Mouse (Mus musculus) adrenal gland, postnatal 4 days (tissue): Measurements from ENCODE around the gene Stat5a. TPM values are rescaled to one million over a fixed set of nuclear protein-coding genes. Genes with fewer than 3 reads are reported as not detected.

Experiments
- total RNA-seq, 2 experiments: library from RNA; stranded (reverse); gene quantifications; 2 replicates each; pipeline ENCODE4 v1.2.3; 2021

Gene Stat5a
- total RNA-seq, 2 experiments from 2014 or later: 34.1 to 42.1 TPM

Other genes with a start within 250 kb of the Stat5a start
- gene Nkiras2, start 240.1 kb upstream of the Stat5a start, total RNA-seq: 10 to 100 TPM; 49.5 to 50.0 TPM
- 100 to 1,000 TPM; 296 to 306 TPM for gene Dnajc7, start 239.2 kb upstream of the Stat5a start, total RNA-seq
- under 1 TPM; 0.59 to 0.64 TPM for gene Zfp385c, start 166.9 kb upstream of the Stat5a start, total RNA-seq
- gene Dhx58, start 155.1 kb upstream of the Stat5a start, total RNA-seq: 10 to 100 TPM; 12.6 to 14.2 TPM
- 10 to 100 TPM; 54.4 to 56.9 TPM for gene Kat2a, start 146.9 kb upstream of the Stat5a start, total RNA-seq
- 1 to 10 TPM in 1 of 2 experiments, under 1 TPM in 1; 0.51 to 1.0 TPM for gene Hspb9, start 145.5 kb upstream of the Stat5a start, total RNA-seq
- 100 to 1,000 TPM; 171 to 182 TPM for gene Rab5c, start 121.1 kb upstream of the Stat5a start, total RNA-seq
- gene Kcnh4, start 99.4 kb upstream of the Stat5a start, total RNA-seq: under 1 TPM; 0.39 to 0.40 TPM
- not detected for gene Hcrt, start 96.4 kb upstream of the Stat5a start, total RNA-seq
- gene Ghdc, start 88.4 kb upstream of the Stat5a start, total RNA-seq: 10 to 100 TPM; 15.4 to 15.5 TPM
- 10 to 100 TPM; 68.2 to 68.7 TPM for gene Stat5b, start 8.6 kb upstream of the Stat5a start, total RNA-seq
- 10 to 100 TPM; 72.8 to 74.9 TPM for gene Stat3, start 80.2 kb downstream of the Stat5a start, total RNA-seq
- 100 to 1,000 TPM; 294 to 319 TPM for gene Cavin1, start 111.5 kb downstream of the Stat5a start, total RNA-seq
- gene Atp6v0a1, start 150.1 kb downstream of the Stat5a start, total RNA-seq: 100 to 1,000 TPM; 103 to 106 TPM
- gene Naglu, start 210.7 kb downstream of the Stat5a start, total RNA-seq: 10 to 100 TPM; 36.9 to 37.8 TPM
- under 1 TPM; 0.50 to 0.62 TPM for gene Hsd17b1, start 219.1 kb downstream of the Stat5a start, total RNA-seq
- gene Coasy, start 223.2 kb downstream of the Stat5a start, total RNA-seq: 10 to 100 TPM; 59.8 to 65.6 TPM
- gene Mlx, start 227.9 kb downstream of the Stat5a start, total RNA-seq: 10 to 100 TPM; 27.3 to 27.5 TPM
- 10 to 100 TPM; 10.3 to 11.9 TPM for gene Psmc3ip, start 236.1 kb downstream of the Stat5a start, total RNA-seq